Mouse (Mus musculus): ENCODE measurements at regions not wholly inside any gene's neighbourhood (a gene's known extent, or its start where the extent isn't known, plus 50 kb on each side); places are given as distances from the start of the nearest gene placed in this dataset.

DNA sequence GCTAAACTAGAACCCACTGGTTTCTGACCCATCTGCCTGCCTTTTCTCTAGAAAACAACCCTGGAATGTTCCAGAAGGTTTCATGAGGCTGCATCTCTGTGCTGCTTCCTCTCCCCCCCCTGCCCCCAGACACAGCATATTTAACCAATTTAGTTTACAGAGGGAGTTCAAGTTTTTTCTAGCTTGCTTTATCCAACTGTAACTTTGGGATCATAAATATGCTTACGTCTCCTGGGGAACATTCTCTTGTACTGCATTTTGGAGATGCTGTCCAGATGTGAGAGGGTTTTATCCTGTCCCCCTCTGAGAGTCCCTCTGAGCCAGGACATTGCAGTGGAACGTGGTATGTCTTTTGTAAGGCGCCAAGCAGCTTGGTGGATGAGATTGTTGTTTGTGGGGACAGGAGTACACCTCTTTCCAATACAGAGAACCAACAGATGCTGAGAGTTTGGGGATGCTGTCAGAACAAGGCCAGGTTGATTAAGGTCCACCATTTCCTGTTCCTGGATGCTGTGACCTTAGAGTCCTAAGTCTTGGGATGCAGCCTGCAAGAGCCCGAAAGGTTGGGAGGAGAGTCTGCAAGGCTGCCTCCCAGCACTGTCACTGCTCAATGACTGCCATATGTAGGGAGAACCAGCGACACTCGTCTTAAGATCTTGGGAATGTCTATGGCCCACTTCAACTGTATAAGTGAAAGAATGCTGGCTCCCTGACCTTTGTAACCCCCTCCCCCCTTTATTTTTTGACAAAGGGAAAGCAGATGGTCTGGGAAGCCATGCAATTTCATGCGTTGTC, 51.4 kb upstream of the Tut7 start:
- DNase-seq (ENCODE audit: low read depth): no peak

Measured in induced T-regulatory cell, adult 2 months (primary cell).